Mouse (Mus musculus): ENCODE measurements around the gene Fgfr2. TPM values are rescaled to one million over a fixed set of nuclear protein-coding genes. Genes with fewer than 3 reads are reported as not detected.

The Fgfr2 gene
- polyA plus RNA-seq, 1 experiment from 2014 or later, result 93.4 TPM

GRCm38 (mm10) chr7:132763351-132763750 is 359.8 kb downstream of the Fgfr2 start:
- Histone ChIP-seq H3K4me1 (ENCODE audit: control insufficient read depth, insufficient read depth, low read length) (peaks cover 13% of the 10 kb centered on the region; the same call in 1 of the 2 replicates), H3K4me3 (replicated peaks; ENCODE audit: low read length) (no peak overlapping the region), H3K27ac (ENCODE audit: low read length) (no peak overlapping the region), H3K9me3 (replicated peaks; ENCODE audit: control insufficient read depth, low read length) (no peaks in the 10 kb centered on the region), H3K4me2 (ENCODE audit: low read depth, low read length) (no peak overlapping the region), H3K36me3 (ENCODE audit: control insufficient read depth, insufficient read depth, low read length) (no peaks in the 10 kb centered on the region; the same call in 1 of the 2 replicates), H3K9ac (ENCODE audit: low read length) (no peak overlapping the region), H3K27me3 (ENCODE audit: control insufficient read depth, insufficient read depth, low read length) (no peaks in the 10 kb centered on the region)
- ATAC-seq (ENCODE audit: insufficient read depth, low FRiP score), result no peak
- WGBS, result 90% methylated on average over 6 of the region's 6 CpGs

DNA sequence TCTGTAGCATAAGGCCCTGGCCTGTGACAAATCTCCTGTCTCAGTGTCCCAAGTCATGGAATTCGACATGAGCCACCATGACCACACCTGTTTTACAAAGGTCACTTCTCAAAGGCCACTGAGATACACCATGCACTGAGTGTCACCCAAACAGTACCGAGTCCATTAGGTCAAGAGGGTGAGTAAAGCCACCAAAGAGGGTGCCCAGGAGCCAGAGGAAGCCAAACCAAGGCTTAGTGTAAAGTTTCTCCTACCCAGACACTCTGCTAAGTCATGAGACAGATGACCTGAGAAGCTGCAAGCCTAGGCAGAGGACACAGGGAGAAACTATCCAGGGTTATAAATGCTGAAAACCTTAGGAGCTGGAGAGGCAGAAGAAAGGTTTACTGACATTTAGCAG is 361.7 kb downstream of the Fgfr2 start:
- Histone ChIP-seq H3K4me3 (replicated peaks; ENCODE audit: low read length) (no peak overlapping the region), H3K9ac (ENCODE audit: low read length) (no peak overlapping the region), H3K27me3 (ENCODE audit: control insufficient read depth, insufficient read depth, low read length) (no peaks in the 10 kb centered on the region), H3K4me2 (ENCODE audit: low read depth, low read length) (no peak overlapping the region), H3K4me1 (ENCODE audit: control insufficient read depth, insufficient read depth, low read length) (peaks cover 6% of the 10 kb centered on the region; the same call in 1 of the 2 replicates), H3K27ac (ENCODE audit: low read length) (no peak overlapping the region), H3K9me3 (replicated peaks; ENCODE audit: control insufficient read depth, low read length) (no peaks in the 10 kb centered on the region), H3K36me3 (ENCODE audit: control insufficient read depth, insufficient read depth, low read length) (no peaks in the 10 kb centered on the region; the same call in 1 of the 2 replicates)
- no peak for ATAC-seq (ENCODE audit: insufficient read depth, low FRiP score)
- 75% methylated on average over 2 of the region's 2 CpGs for WGBS

GRCm38 (mm10) chr7:132760589-132761180 is 362.5 kb downstream of the Fgfr2 start:
- H3K9me3 ChIP-seq (replicated peaks; ENCODE audit: control insufficient read depth, low read length), result no peaks in the 10 kb centered on the region
- H3K27ac ChIP-seq (ENCODE audit: low read length), result no peak overlapping the region
- H3K27me3 ChIP-seq (ENCODE audit: control insufficient read depth, insufficient read depth, low read length), result no peaks in the 10 kb centered on the region
- no peak overlapping the region for H3K9ac ChIP-seq (ENCODE audit: low read length)
- H3K4me1 ChIP-seq (ENCODE audit: control insufficient read depth, insufficient read depth, low read length), result peaks cover 3% of the 10 kb centered on the region; the same call in 1 of the 2 replicates
- ATAC-seq (ENCODE audit: insufficient read depth, low FRiP score), result no peak
- no peak overlapping the region for H3K4me3 ChIP-seq (replicated peaks; ENCODE audit: low read length)
- 89% methylated on average over 6 of the region's 6 CpGs for WGBS
- H3K4me2 ChIP-seq (ENCODE audit: low read depth, low read length), result no peak overlapping the region
- no peaks in the 10 kb centered on the region; the same call in 1 of the 2 replicates for H3K36me3 ChIP-seq (ENCODE audit: control insufficient read depth, insufficient read depth, low read length)

- H3K27ac ChIP-seq (ENCODE audit: low read length), result no peak overlapping the region
- no peak for ATAC-seq (ENCODE audit: insufficient read depth, low FRiP score)
- no peak overlapping the region for H3K9ac ChIP-seq (ENCODE audit: low read length)
- H3K4me1 ChIP-seq (ENCODE audit: control insufficient read depth, insufficient read depth, low read length), result peaks cover 1% of the 10 kb centered on the region; the same call in 1 of the 2 replicates
- no peak overlapping the region for H3K4me3 ChIP-seq (replicated peaks; ENCODE audit: low read length)
- WGBS, result 94% methylated on average over 6 of the region's 6 CpGs
- no peaks in the 10 kb centered on the region for H3K9me3 ChIP-seq (replicated peaks; ENCODE audit: control insufficient read depth, low read length)
- H3K4me2 ChIP-seq (ENCODE audit: low read depth, low read length), result no peak overlapping the region
- H3K27me3 ChIP-seq (ENCODE audit: control insufficient read depth, insufficient read depth, low read length), result no peaks in the 10 kb centered on the region
- no peaks in the 10 kb centered on the region; the same call in 1 of the 2 replicates for H3K36me3 ChIP-seq (ENCODE audit: control insufficient read depth, insufficient read depth, low read length)
Observed at GRCm38 (mm10) chr7:132759926-132760325, 363.2 kb downstream of the Fgfr2 start.

DNA sequence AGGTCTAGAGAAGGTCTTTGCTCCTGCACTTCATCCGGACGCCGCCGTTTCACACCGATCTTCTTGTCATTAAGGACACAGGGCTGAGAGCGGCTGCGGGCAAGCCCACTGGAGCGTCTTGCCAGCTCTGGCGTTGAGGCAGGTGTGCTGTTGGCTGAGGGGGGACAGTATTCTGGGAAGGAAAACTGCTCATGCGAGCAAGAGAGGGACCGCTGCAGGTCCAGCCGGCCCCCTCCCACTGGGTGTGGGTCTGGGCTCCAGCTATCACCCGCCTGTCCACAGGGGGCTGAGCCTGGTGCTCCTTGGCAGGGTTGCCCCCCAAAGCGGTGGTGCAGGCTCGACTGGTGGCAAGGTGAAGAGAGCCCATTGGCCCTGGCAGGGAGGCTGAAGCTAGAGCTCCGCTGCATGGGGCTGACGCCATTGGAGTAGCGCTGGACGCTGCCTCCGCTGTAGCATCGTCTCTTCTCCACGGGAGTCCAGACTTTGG is 363.7 kb downstream of the Fgfr2 start:
- ATAC-seq (ENCODE audit: insufficient read depth, low FRiP score), result no peak
- no peaks in the 10 kb centered on the region; the same call in 1 of the 2 replicates for H3K36me3 ChIP-seq (ENCODE audit: control insufficient read depth, insufficient read depth, low read length)
- H3K27ac ChIP-seq (ENCODE audit: low read length), result no peak overlapping the region
- no peak overlapping the region for H3K9ac ChIP-seq (ENCODE audit: low read length)
- WGBS, result 94% methylated on average over 22 of the region's 22 CpGs
- H3K4me1 ChIP-seq (ENCODE audit: control insufficient read depth, insufficient read depth, low read length), result peaks cover 6% of the 10 kb centered on the region
- no peak overlapping the region for H3K4me3 ChIP-seq (replicated peaks; ENCODE audit: low read length)
- no peaks in the 10 kb centered on the region for H3K27me3 ChIP-seq (ENCODE audit: control insufficient read depth, insufficient read depth, low read length)
- H3K9me3 ChIP-seq (replicated peaks; ENCODE audit: control insufficient read depth, low read length), result no peaks in the 10 kb centered on the region
- no peak overlapping the region for H3K4me2 ChIP-seq (ENCODE audit: low read depth, low read length)

DNA sequence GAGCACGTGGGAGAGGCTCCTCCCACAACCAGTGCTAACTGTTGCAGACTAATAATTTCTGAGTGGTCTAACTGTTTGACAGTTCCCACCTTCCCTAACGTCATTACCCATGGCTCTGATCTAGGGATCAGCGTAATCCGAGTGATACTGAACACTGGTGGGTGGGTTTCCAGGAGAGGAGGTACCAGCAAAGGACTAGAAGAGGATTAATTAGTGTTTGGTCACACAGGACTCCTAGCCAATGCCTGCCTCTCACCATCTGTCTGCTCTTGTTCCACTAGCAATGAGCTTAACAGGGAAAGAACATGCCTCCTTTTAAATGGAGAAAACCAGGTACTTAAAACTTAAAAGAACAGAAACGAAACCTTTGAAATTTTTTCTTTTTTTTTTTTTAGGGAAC is 364.3 kb downstream of the Fgfr2 start:
- peaks cover 12% of the 10 kb centered on the region for H3K4me1 ChIP-seq (ENCODE audit: control insufficient read depth, insufficient read depth, low read length)
- H3K27ac ChIP-seq (ENCODE audit: low read length), result no peak overlapping the region
- no peak overlapping the region for H3K4me2 ChIP-seq (ENCODE audit: low read depth, low read length)
- H3K36me3 ChIP-seq (ENCODE audit: control insufficient read depth, insufficient read depth, low read length), result no peaks in the 10 kb centered on the region; the same call in 1 of the 2 replicates
- whole genome bisulfite sequencing, result 67% methylated on average over 5 of the region's 5 CpGs
- ATAC-seq (ENCODE audit: insufficient read depth, low FRiP score), result no peak
- no peaks in the 10 kb centered on the region for H3K9me3 ChIP-seq (replicated peaks; ENCODE audit: control insufficient read depth, low read length)
- H3K27me3 ChIP-seq (ENCODE audit: control insufficient read depth, insufficient read depth, low read length), result no peaks in the 10 kb centered on the region
- no peak overlapping the region for H3K9ac ChIP-seq (ENCODE audit: low read length)
- H3K4me3 ChIP-seq (replicated peaks; ENCODE audit: low read length), result no peak overlapping the region

DNA sequence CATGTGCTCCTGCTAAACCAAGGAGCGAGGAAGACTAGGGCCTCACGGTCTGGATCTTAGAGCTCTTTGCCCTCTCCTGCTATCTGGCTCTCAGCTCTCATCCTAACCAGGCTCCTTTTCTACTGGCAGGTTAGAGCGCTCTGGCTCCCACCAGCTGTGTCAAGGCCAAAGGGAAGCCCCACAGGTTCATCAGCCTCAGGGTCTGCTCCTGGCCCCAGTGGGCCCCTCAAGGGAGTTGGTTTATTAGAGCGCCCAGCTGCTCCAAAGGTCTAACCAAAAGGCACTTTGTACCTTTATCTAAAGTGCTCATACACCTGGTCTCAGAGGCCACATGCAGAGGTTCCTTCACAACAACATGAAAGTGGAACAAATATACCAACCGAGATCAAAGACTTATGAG is 366.8 kb downstream of the Fgfr2 start:
- 85% methylated on average over 5 of the region's 5 CpGs for WGBS
- H3K4me2 ChIP-seq (ENCODE audit: low read depth, low read length), result no peak overlapping the region
- no peaks in the 10 kb centered on the region; the same call in 1 of the 2 replicates for H3K36me3 ChIP-seq (ENCODE audit: control insufficient read depth, insufficient read depth, low read length)
- H3K9me3 ChIP-seq (replicated peaks; ENCODE audit: control insufficient read depth, low read length), result no peaks in the 10 kb centered on the region
- ATAC-seq (ENCODE audit: insufficient read depth, low FRiP score), result peak; percentile 57
- H3K27ac ChIP-seq (ENCODE audit: low read length), result no peak overlapping the region
- H3K4me1 ChIP-seq (ENCODE audit: control insufficient read depth, insufficient read depth, low read length), result peaks cover 16% of the 10 kb centered on the region
- 0 out of 2 replicates have a peak overlapping the region, but pooled peaks have one; percentile 9 for H3K9ac ChIP-seq (ENCODE audit: low read length)
- H3K27me3 ChIP-seq (ENCODE audit: control insufficient read depth, insufficient read depth, low read length), result no peaks in the 10 kb centered on the region
- H3K4me3 ChIP-seq (replicated peaks; ENCODE audit: low read length), result no peak overlapping the region

GRCm38 (mm10) chr7:132754389-132754750 is 368.8 kb downstream of the Fgfr2 start:
- Histone ChIP-seq H3K36me3 (ENCODE audit: control insufficient read depth, insufficient read depth, low read length) (no peaks in the 10 kb centered on the region), H3K9me3 (replicated peaks; ENCODE audit: control insufficient read depth, low read length) (no peaks in the 10 kb centered on the region), H3K27me3 (ENCODE audit: control insufficient read depth, insufficient read depth, low read length) (no peaks in the 10 kb centered on the region), H3K9ac (ENCODE audit: low read length) (no peak overlapping the region), H3K4me1 (ENCODE audit: control insufficient read depth, insufficient read depth, low read length) (peaks cover 16% of the 10 kb centered on the region), H3K27ac (ENCODE audit: low read length) (peak overlapping the region; percentile 43; the same call in 1 of the 2 replicates), H3K4me3 (replicated peaks; ENCODE audit: low read length) (no peak overlapping the region), H3K4me2 (ENCODE audit: low read depth, low read length) (no peak overlapping the region)
- no peak for ATAC-seq (ENCODE audit: insufficient read depth, low FRiP score)
- WGBS, result 56% methylated on average over 3 of the region's 3 CpGs

- peak overlapping the region; percentile 43; the same call in 1 of the 2 replicates for H3K27ac ChIP-seq (ENCODE audit: low read length)
- H3K27me3 ChIP-seq (ENCODE audit: control insufficient read depth, insufficient read depth, low read length), result no peaks in the 10 kb centered on the region
- H3K4me1 ChIP-seq (ENCODE audit: control insufficient read depth, insufficient read depth, low read length), result peaks cover 16% of the 10 kb centered on the region
- no peak overlapping the region for H3K4me3 ChIP-seq (replicated peaks; ENCODE audit: low read length)
- 56% methylated on average over 4 of the region's 4 CpGs for WGBS
- no peak overlapping the region for H3K4me2 ChIP-seq (ENCODE audit: low read depth, low read length)
- H3K36me3 ChIP-seq (ENCODE audit: control insufficient read depth, insufficient read depth, low read length), result no peaks in the 10 kb centered on the region
- 0 out of 2 replicates have a peak, but pooled peaks have one; percentile 35 for ATAC-seq (ENCODE audit: insufficient read depth, low FRiP score)
- no peaks in the 10 kb centered on the region for H3K9me3 ChIP-seq (replicated peaks; ENCODE audit: control insufficient read depth, low read length)
- H3K9ac ChIP-seq (ENCODE audit: low read length), result no peak overlapping the region
Observed at GRCm38 (mm10) chr7:132753518-132754388, 369.4 kb downstream of the Fgfr2 start.

All from stomach, embryonic 16.5 days (tissue).